Mouse (Mus musculus) G1E (cell line): ENCODE results near the gene Gm11559. TPM values are rescaled to one million over a fixed set of nuclear protein-coding genes. Genes with fewer than 3 reads are reported as not detected.
A peak's percentile ranks its signal among the peaks of the same experiment; 100 is the strongest.
"Not testable (repeated sequence)": the region's sequence is repeated elsewhere in the genome, so short reads cannot be mapped to it uniquely, and the experiment has no call there.

Source experiments
- ATAC-seq: 2 replicates; pipeline ENCODE4 v1.8.0; 2016; ENCODE audit warnings: mild to moderate bottlenecking; ENCODE audit not compliant: insufficient number of reproducible peaks, poor library complexity, low FRiP score, severe bottlenecking; ENCODE audit errors: extremely low read depth
- DNase-seq: peaks from one replicate; pipeline ENCODE4 v3.0.0; 2012; ENCODE audit warnings: low spot score
- H3K27me3 ChIP-seq: 2 replicates; pipeline ENCODE4 v1.6.1; 2012; ENCODE audit warnings: mild to moderate bottlenecking, low read length, inconsistent platforms; ENCODE audit not compliant: insufficient read depth
- H3K36me3 ChIP-seq: replicated peaks from 2 replicates; pipeline ENCODE3; 2012; ENCODE audit warnings: mild to moderate bottlenecking, inconsistent platforms
- H3K4me1 ChIP-seq: 2 replicates; pipeline ENCODE4 v1.6.1; 2012; ENCODE audit warnings: low read depth, low read length, inconsistent platforms, mixed read lengths; ENCODE audit not compliant: insufficient read depth
- H3K4me3 ChIP-seq: 2 replicates; pipeline ENCODE4 v1.5.1; 2012; ENCODE audit warnings: low read depth, mild to moderate bottlenecking, inconsistent platforms, low read length, moderate library complexity, mixed read lengths
- H3K9me3 ChIP-seq: replicated peaks from 2 replicates; pipeline ENCODE4 v1.6.1; 2012; ENCODE audit warnings: inconsistent platforms
- CTCF ChIP-seq: IDR thresholded peaks from 2 replicates; pipeline ENCODE4 v1.5.1; 2012; ENCODE audit warnings: low read depth, low read length, inconsistent platforms, mixed read lengths
- GATA1 ChIP-seq: IDR thresholded peaks from 2 replicates; pipeline ENCODE4 v1.6.1; 2012; ENCODE audit warnings: borderline replicate concordance, low read length, inconsistent platforms, mixed read lengths
- GATA2 ChIP-seq: IDR thresholded peaks from 2 replicates; pipeline ENCODE4 v1.6.1; 2012; ENCODE audit warnings: low read depth, low read length, inconsistent platforms, borderline replicate concordance
- POLR2AphosphoS5 ChIP-seq: IDR thresholded peaks from 2 replicates; pipeline ENCODE4 v1.6.1; 2012; ENCODE audit warnings: low read depth, low read length, inconsistent platforms; ENCODE audit not compliant: insufficient replicate concordance
- TAL1 ChIP-seq: conservative IDR thresholded peaks from 2 replicates; pipeline ENCODE4 v1.6.1; 2012; ENCODE audit warnings: low read depth, low read length, inconsistent platforms, mixed read lengths
- polyA plus RNA-seq: library from polyadenylated mRNA; stranded (reverse); fragments of >175 nt; gene quantifications from 2 replicates; pipeline ENCODE4 v1.2.3, GENCODE M21; 2012
- total RNA-seq, 2 experiments: library from RNA; stranded (forward) in 1 of 2; stranded (reverse) in 1 of 2; fragments of 200-1000 nt in 1 of 2; fragments of >200 nt in 1 of 2; fragmentation: Nextera tagmentation in 1 of 2; gene quantifications; 2 replicates each; pipeline ENCODE4 v1.2.3; 2014 to 2017

Gm11559 gene
- not detected in 2 replicates for total RNA-seq (2014; fragmentation: Nextera tagmentation)
- total RNA-seq (2017), result 0.29 TPM in 1 of 2 replicates, not detected in the other
- not detected in 2 replicates for polyA plus RNA-seq

GRCm38 (mm10) chr11:99864176-99864575 lies at the start of gene Gm11559:
Gm11559 (plus strand) TSS chr11:99864476.
- not testable (repeated sequence) for DNase-seq, ATAC-seq, H3K27me3 ChIP-seq, H3K36me3 ChIP-seq, H3K4me1 ChIP-seq, H3K4me3 ChIP-seq
- H3K9me3 ChIP-seq, result peaks cover 20% of the 10 kb centered on the region

GRCm38 (mm10) chr11:99815566-99815965 lies 48.7 kb upstream of the Gm11559 start, which contains the start of gene Gm11564:
Gm11564 (minus strand) TSS chr11:99815666.
- Histone ChIP-seq H3K4me3 (peak within 1 kb of the TSS; percentile 10; the same call in 1 of the 2 replicates), H3K9me3 (peaks cover 11% of the 10 kb centered on the region)
- DNase-seq, H3K36me3 ChIP-seq, H3K27me3 ChIP-seq, H3K4me1 ChIP-seq, ATAC-seq: not testable (repeated sequence)

DNA sequence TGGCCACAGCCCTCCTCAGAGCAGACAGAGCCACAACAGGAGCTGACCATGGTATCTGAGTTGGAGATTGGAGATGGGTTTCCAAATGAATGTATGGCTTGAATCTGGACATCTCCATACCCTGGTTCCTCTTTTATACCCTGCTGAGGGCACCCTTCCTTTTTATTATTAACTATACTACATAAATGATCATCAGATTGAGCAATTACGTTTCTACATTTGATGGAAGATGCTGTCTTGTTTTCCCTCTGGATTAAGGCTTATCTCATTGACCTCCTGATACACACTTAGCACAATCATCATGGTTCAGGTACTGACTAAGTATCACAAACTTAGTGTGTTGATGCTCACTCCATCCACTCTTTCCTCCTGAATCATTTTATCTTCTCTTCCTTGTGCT lies 26.3 kb upstream of the Gm11559 start, which contains the start of gene 2300003K06Rik:
Gene 2300003K06Rik (minus strand): TSS at position 101 of the 400 bp plus-strand sequence.
- DNase-seq, result no peak
- Histone ChIP-seq H3K27me3 (no peaks in the 10 kb centered on the region), H3K4me1 (no peaks in the 10 kb centered on the region), H3K9me3 (peaks cover 22% of the 10 kb centered on the region), H3K36me3 (no peaks in the 10 kb centered on the region), H3K4me3 (peak within 1 kb of the TSS; percentile 11; the same call in 1 of the 2 replicates)
- ATAC-seq, result no peak
- no peak for TF ChIP-seq GATA2
- no peak for TF ChIP-seq TAL1
- no peak for TF ChIP-seq GATA1
- no peak for TF ChIP-seq CTCF
- TF ChIP-seq POLR2AphosphoS5, result no peak

GRCm38 (mm10) chr11:99842185-99842584 lies 22.1 kb upstream of the Gm11559 start:
- Histone ChIP-seq H3K36me3 (no peaks in the 10 kb centered on the region), H3K4me1 (no peaks in the 10 kb centered on the region), H3K4me3 (no peak overlapping the region), H3K27me3 (no peaks in the 10 kb centered on the region), H3K9me3 (peaks cover 26% of the 10 kb centered on the region)
- no peak for DNase-seq
- TF ChIP-seq POLR2AphosphoS5 (no peak), GATA1 (no peak), GATA2 (no peak), TAL1 (no peak), CTCF (no peak)
- no peak for ATAC-seq

GRCm38 (mm10) chr11:99846746-99847145 lies 17.5 kb upstream of the Gm11559 start:
- Histone ChIP-seq H3K4me1 (no peaks in the 10 kb centered on the region), H3K4me3 (0 out of 2 replicates have a peak overlapping the region, but pooled peaks have one; percentile 4), H3K9me3 (peaks cover 18% of the 10 kb centered on the region), H3K36me3 (no peaks in the 10 kb centered on the region), H3K27me3 (no peaks in the 10 kb centered on the region)
- no peak for ATAC-seq
- no peak for TF ChIP-seq CTCF
- TF ChIP-seq TAL1, result no peak
- DNase-seq, result no peak

DNA sequence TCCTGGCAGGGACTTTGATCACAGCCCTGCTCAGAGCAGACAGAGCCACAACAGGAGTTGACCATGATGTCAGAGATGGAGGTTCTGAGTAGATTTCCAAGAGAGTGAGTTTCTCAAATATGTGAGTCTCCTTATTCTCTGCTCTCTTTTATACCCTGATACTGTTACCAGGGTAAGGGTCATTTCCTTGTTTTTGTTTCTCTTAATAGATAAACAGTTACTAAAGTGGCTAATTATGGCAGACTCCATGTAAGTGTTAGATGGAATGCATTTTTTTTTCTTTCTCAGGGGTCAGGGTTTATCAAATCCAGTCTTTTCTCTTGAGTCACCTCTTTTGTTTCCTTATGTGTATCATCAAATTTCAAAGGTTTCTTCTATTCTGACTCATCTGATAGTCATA lies 12.8 kb upstream of the Gm11559 start, which contains the start of gene Krtap4-16:
Gene Krtap4-16 (minus strand): TSS at position 101 of the 400 bp plus-strand sequence.
- H3K9me3 ChIP-seq, result peaks cover 23% of the 10 kb centered on the region
- no peak for TF ChIP-seq TAL1
- no peak within 1 kb of the TSS for H3K4me3 ChIP-seq
- DNase-seq (no peak), ATAC-seq (no peak)
- H3K27me3 ChIP-seq, result no peaks in the 10 kb centered on the region
- H3K4me1 ChIP-seq, result no peaks in the 10 kb centered on the region
- H3K36me3 ChIP-seq, result no peaks in the 10 kb centered on the region

- H3K4me3 ChIP-seq, result no peak overlapping the region
- TF ChIP-seq CTCF, result no peak
- no peak for TF ChIP-seq POLR2AphosphoS5
- no peak for TF ChIP-seq TAL1
- TF ChIP-seq GATA1, result no peak
- no peak for TF ChIP-seq GATA2
- peaks cover 19% of the 10 kb centered on the region for H3K9me3 ChIP-seq
- no peaks in the 10 kb centered on the region for H3K36me3 ChIP-seq
- H3K4me1 ChIP-seq, result no peaks in the 10 kb centered on the region
- ATAC-seq, result no peak
- no peaks in the 10 kb centered on the region for H3K27me3 ChIP-seq
- no peak for DNase-seq
These were observed 10.2 kb upstream of the Gm11559 start for GRCm38 (mm10) chr11:99854121-99854520.
